Mouse (Mus musculus): ENCODE data around the gene Limk2. TPM values are rescaled to one million over a fixed set of nuclear protein-coding genes. Genes with fewer than 3 reads are reported as not detected.
A peak's percentile ranks its signal among the peaks of the same experiment; 100 is the strongest.

Limk2 gene
- polyA plus RNA-seq, 1 experiment from 2014 or later = 51.8 TPM

GRCm38 (mm10) chr11:3330991-3331750, 77.8 kb downstream of the Limk2 start:
- H3K27ac ChIP-seq (ENCODE audit: low read depth, low read length) = no peak overlapping the region
- no peaks in the 10 kb centered on the region for H3K36me3 ChIP-seq (ENCODE audit: control insufficient read depth, insufficient read depth, low read length)
- peak overlapping the region; percentile 64 for H3K9ac ChIP-seq (ENCODE audit: low read length)
- ATAC-seq (replicated peaks; ENCODE audit: low FRiP score) (no peak), DNase-seq (ENCODE audit: low spot score) (no peak)
- no peaks in the 10 kb centered on the region for H3K9me3 ChIP-seq (ENCODE audit: control insufficient read depth, low read length)
- no peaks in the 10 kb centered on the region for H3K27me3 ChIP-seq (ENCODE audit: control insufficient read depth, insufficient read depth, low read length)
- peaks cover 11% of the 10 kb centered on the region; the same call in 1 of the 2 replicates for H3K4me1 ChIP-seq (replicated peaks; ENCODE audit: control insufficient read depth, insufficient read depth, low read length)
- peak overlapping the region; percentile 39 for H3K4me3 ChIP-seq (ENCODE audit: low read depth, low read length)
- 2% methylated on average over 14 of the region's 14 CpGs for WGBS
- H3K4me2 ChIP-seq (ENCODE audit: low read depth, low read length, severe bottlenecking) = peak overlapping the region; percentile 98

DNA sequence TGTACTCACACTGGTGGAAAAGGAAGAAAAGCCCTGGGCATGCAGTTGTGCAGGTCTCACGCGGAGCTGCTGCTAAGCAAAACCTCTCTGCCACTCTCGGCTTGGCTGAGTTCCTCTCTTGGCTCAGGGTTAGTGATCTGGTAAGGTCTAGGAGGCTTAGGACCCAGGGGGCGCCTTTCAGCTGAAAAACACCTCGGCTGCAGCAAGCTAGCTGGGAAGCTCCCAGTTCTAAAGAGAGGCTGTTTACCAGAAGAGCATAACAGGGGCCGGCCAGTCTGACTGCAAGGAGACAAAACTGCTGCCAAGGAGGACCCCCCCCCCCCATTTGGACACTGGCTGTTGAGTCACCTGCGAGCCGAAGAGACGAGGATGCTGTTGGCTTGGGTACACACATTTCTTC, 78.4 kb downstream of the Limk2 start:
- Histone ChIP-seq H3K27ac (ENCODE audit: low read depth, low read length) (no peak overlapping the region), H3K27me3 (ENCODE audit: control insufficient read depth, insufficient read depth, low read length) (no peaks in the 10 kb centered on the region), H3K36me3 (ENCODE audit: control insufficient read depth, insufficient read depth, low read length) (no peaks in the 10 kb centered on the region), H3K9ac (ENCODE audit: low read length) (peak overlapping the region; percentile 64), H3K4me3 (ENCODE audit: low read depth, low read length) (peak overlapping the region; percentile 39), H3K9me3 (ENCODE audit: control insufficient read depth, low read length) (no peaks in the 10 kb centered on the region), H3K4me2 (ENCODE audit: low read depth, low read length, severe bottlenecking) (peak overlapping the region; percentile 98), H3K4me1 (replicated peaks; ENCODE audit: control insufficient read depth, insufficient read depth, low read length) (peaks cover 11% of the 10 kb centered on the region; the same call in 1 of the 2 replicates)
- DNase-seq (ENCODE audit: low spot score) (peak; percentile 77), ATAC-seq (replicated peaks; ENCODE audit: low FRiP score) (no peak)
- 1% methylated on average over 9 of the region's 9 CpGs for WGBS

- H3K9ac ChIP-seq (ENCODE audit: low read length) = peak within 1 kb of the TSS; percentile 64
- H3K36me3 ChIP-seq (ENCODE audit: control insufficient read depth, insufficient read depth, low read length) = no peaks in the 10 kb centered on the region
- no peaks in the 10 kb centered on the region for H3K9me3 ChIP-seq (ENCODE audit: control insufficient read depth, low read length)
- no peak within 1 kb of the TSS for H3K27ac ChIP-seq (ENCODE audit: low read depth, low read length)
- DNase-seq (ENCODE audit: low spot score) (no peak), ATAC-seq (replicated peaks; ENCODE audit: low FRiP score) (no peak)
- H3K4me1 ChIP-seq (replicated peaks; ENCODE audit: control insufficient read depth, insufficient read depth, low read length) = peaks cover 11% of the 10 kb centered on the region; the same call in 1 of the 2 replicates
- H3K27me3 ChIP-seq (ENCODE audit: control insufficient read depth, insufficient read depth, low read length) = no peaks in the 10 kb centered on the region
- H3K4me2 ChIP-seq (ENCODE audit: low read depth, low read length, severe bottlenecking) = peak within 1 kb of the TSS; percentile 98
- peak within 1 kb of the TSS; percentile 39 for H3K4me3 ChIP-seq (ENCODE audit: low read depth, low read length)
Observed at GRCm38 (mm10) chr11:3329891-3330451, 79.0 kb downstream of the Limk2 start, which contains the start of gene Pik3ip1. TSS of gene Pik3ip1 (plus strand) at chr11:3330401.

- no peak overlapping the region for H3K4me2 ChIP-seq (ENCODE audit: low read depth, low read length, severe bottlenecking)
- no peak overlapping the region for H3K4me3 ChIP-seq (ENCODE audit: low read depth, low read length)
- H3K9ac ChIP-seq (ENCODE audit: low read length) = no peak overlapping the region
- 84% methylated on average over 11 of the region's 11 CpGs for WGBS
- H3K27ac ChIP-seq (ENCODE audit: low read depth, low read length) = no peak overlapping the region
- H3K27me3 ChIP-seq (ENCODE audit: control insufficient read depth, insufficient read depth, low read length) = no peaks in the 10 kb centered on the region
- peaks cover 11% of the 10 kb centered on the region; the same call in 1 of the 2 replicates for H3K4me1 ChIP-seq (replicated peaks; ENCODE audit: control insufficient read depth, insufficient read depth, low read length)
- no peaks in the 10 kb centered on the region for H3K9me3 ChIP-seq (ENCODE audit: control insufficient read depth, low read length)
- no peaks in the 10 kb centered on the region for H3K36me3 ChIP-seq (ENCODE audit: control insufficient read depth, insufficient read depth, low read length)
- no peak for DNase-seq (ENCODE audit: low spot score)
- ATAC-seq (replicated peaks; ENCODE audit: low FRiP score) = no peak
Observed at GRCm38 (mm10) chr11:3328806-3329775, 79.9 kb downstream of the Limk2 start.

GRCm38 (mm10) chr11:3328271-3328670, 80.7 kb downstream of the Limk2 start:
- Histone ChIP-seq H3K27ac (ENCODE audit: low read depth, low read length) (no peak overlapping the region), H3K9me3 (ENCODE audit: control insufficient read depth, low read length) (no peaks in the 10 kb centered on the region), H3K4me1 (replicated peaks; ENCODE audit: control insufficient read depth, insufficient read depth, low read length) (peaks cover 11% of the 10 kb centered on the region; the same call in 1 of the 2 replicates), H3K36me3 (ENCODE audit: control insufficient read depth, insufficient read depth, low read length) (no peaks in the 10 kb centered on the region), H3K27me3 (ENCODE audit: control insufficient read depth, insufficient read depth, low read length) (no peaks in the 10 kb centered on the region), H3K4me2 (ENCODE audit: low read depth, low read length, severe bottlenecking) (no peak overlapping the region), H3K9ac (ENCODE audit: low read length) (no peak overlapping the region), H3K4me3 (ENCODE audit: low read depth, low read length) (no peak overlapping the region)
- ATAC-seq (replicated peaks; ENCODE audit: low FRiP score) (no peak), DNase-seq (ENCODE audit: low spot score) (no peak)
- WGBS = 82% methylated on average over 5 of the region's 5 CpGs

GRCm38 (mm10) chr11:3318286-3318685, 90.7 kb downstream of the Limk2 start:
- no peak overlapping the region for H3K4me2 ChIP-seq (ENCODE audit: low read depth, low read length, severe bottlenecking)
- H3K4me3 ChIP-seq (ENCODE audit: low read depth, low read length) = no peak overlapping the region
- H3K4me1 ChIP-seq (replicated peaks; ENCODE audit: control insufficient read depth, insufficient read depth, low read length) = no peaks in the 10 kb centered on the region
- no peak overlapping the region for H3K9ac ChIP-seq (ENCODE audit: low read length)
- H3K27ac ChIP-seq (ENCODE audit: low read depth, low read length) = no peak overlapping the region
- H3K36me3 ChIP-seq (ENCODE audit: control insufficient read depth, insufficient read depth, low read length) = no peaks in the 10 kb centered on the region
- DNase-seq (ENCODE audit: low spot score) (no peak), ATAC-seq (replicated peaks; ENCODE audit: low FRiP score) (no peak)
- H3K9me3 ChIP-seq (ENCODE audit: control insufficient read depth, low read length) = no peaks in the 10 kb centered on the region
- no peaks in the 10 kb centered on the region for H3K27me3 ChIP-seq (ENCODE audit: control insufficient read depth, insufficient read depth, low read length)
- 95% methylated on average over 3 of the region's 3 CpGs for WGBS

DNA sequence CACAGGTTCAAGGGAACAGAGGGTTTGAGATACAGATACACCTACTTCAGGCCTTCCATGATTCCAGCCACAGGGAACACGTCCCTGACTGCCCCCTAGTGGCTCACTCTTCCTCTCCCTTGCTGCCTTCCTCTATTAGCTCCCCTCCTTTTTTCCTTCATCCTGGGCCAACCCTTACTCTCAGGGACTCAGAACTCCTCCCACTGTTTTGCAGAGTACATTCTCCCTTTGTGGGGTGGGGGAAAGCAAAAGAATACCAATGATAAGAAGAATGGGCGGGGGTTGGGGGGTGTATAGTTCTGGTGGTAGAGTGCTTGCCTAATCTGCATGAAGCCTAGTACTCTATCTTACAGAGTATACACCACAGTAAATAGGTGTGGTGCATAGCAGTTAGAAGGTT, 94.8 kb downstream of the Limk2 start:
- no peaks in the 10 kb centered on the region for H3K4me1 ChIP-seq (replicated peaks; ENCODE audit: control insufficient read depth, insufficient read depth, low read length)
- no peak overlapping the region for H3K4me2 ChIP-seq (ENCODE audit: low read depth, low read length, severe bottlenecking)
- no peak overlapping the region for H3K27ac ChIP-seq (ENCODE audit: low read depth, low read length)
- H3K27me3 ChIP-seq (ENCODE audit: control insufficient read depth, insufficient read depth, low read length) = no peaks in the 10 kb centered on the region
- 0 out of 2 replicates have a peak, but pooled peaks have one; percentile 35 for ATAC-seq (replicated peaks; ENCODE audit: low FRiP score)
- no peak overlapping the region for H3K4me3 ChIP-seq (ENCODE audit: low read depth, low read length)
- DNase-seq (ENCODE audit: low spot score) = peak; percentile 75
- WGBS = 33% methylated on average over 2 of the region's 2 CpGs
- peaks cover 13% of the 10 kb centered on the region for H3K36me3 ChIP-seq (ENCODE audit: control insufficient read depth, insufficient read depth, low read length)
- no peak overlapping the region for H3K9ac ChIP-seq (ENCODE audit: low read length)
- H3K9me3 ChIP-seq (ENCODE audit: control insufficient read depth, low read length) = no peaks in the 10 kb centered on the region

- DNase-seq (ENCODE audit: low spot score) (peak; percentile 35), ATAC-seq (replicated peaks; ENCODE audit: low FRiP score) (no peak)
- Histone ChIP-seq H3K36me3 (ENCODE audit: control insufficient read depth, insufficient read depth, low read length) (peaks cover 17% of the 10 kb centered on the region), H3K9me3 (ENCODE audit: control insufficient read depth, low read length) (no peaks in the 10 kb centered on the region), H3K27ac (ENCODE audit: low read depth, low read length) (no peak overlapping the region), H3K4me2 (ENCODE audit: low read depth, low read length, severe bottlenecking) (no peak overlapping the region), H3K4me3 (ENCODE audit: low read depth, low read length) (no peak overlapping the region), H3K4me1 (replicated peaks; ENCODE audit: control insufficient read depth, insufficient read depth, low read length) (no peaks in the 10 kb centered on the region), H3K9ac (ENCODE audit: low read length) (no peak overlapping the region), H3K27me3 (ENCODE audit: control insufficient read depth, insufficient read depth, low read length) (no peaks in the 10 kb centered on the region)
- 91% methylated on average over 1 of the region's 1 CpGs for WGBS
Observed at GRCm38 (mm10) chr11:3313294-3313693, 95.7 kb downstream of the Limk2 start.

All from forebrain, embryonic 11.5 days (tissue).